Mouse (Mus musculus): ENCODE measurements around the gene Nrbp1.

Nrbp1 gene

GRCm38 (mm10) chr5:31255971-31256370, 15.3 kb downstream of the Nrbp1 start:
- no peak for DNase-seq (ENCODE audit: extremely low read depth, insufficient read length, low spot score)

- no peak for DNase-seq (ENCODE audit: extremely low read depth, insufficient read length, low spot score)
These were observed 17.0 kb downstream of the Nrbp1 start for GRCm38 (mm10) chr5:31257616-31258015.

GRCm38 (mm10) chr5:31266101-31266500, 25.4 kb downstream of the Nrbp1 start:
- no peak for DNase-seq (ENCODE audit: extremely low read depth, insufficient read length, low spot score)

GRCm38 (mm10) chr5:31267686-31268085, 27.0 kb downstream of the Nrbp1 start:
- DNase-seq (ENCODE audit: extremely low read depth, insufficient read length, low spot score): no peak

- no peak for DNase-seq (ENCODE audit: extremely low read depth, insufficient read length, low spot score)
These were observed 32.4 kb downstream of the Nrbp1 start for GRCm38 (mm10) chr5:31273018-31273417.

GRCm38 (mm10) chr5:31279245-31279988, 38.8 kb downstream of the Nrbp1 start:
- DNase-seq (ENCODE audit: extremely low read depth, insufficient read length, low spot score): no peak

- no peak for DNase-seq (ENCODE audit: extremely low read depth, insufficient read length, low spot score)
These were observed 47.6 kb downstream of the Nrbp1 start for GRCm38 (mm10) chr5:31288225-31288624.

GRCm38 (mm10) chr5:31288655-31289054, 48.0 kb downstream of the Nrbp1 start:
- no peak for DNase-seq (ENCODE audit: extremely low read depth, insufficient read length, low spot score)

GRCm38 (mm10) chr5:31289626-31290230, 49.1 kb downstream of the Nrbp1 start:
- no peak for DNase-seq (ENCODE audit: extremely low read depth, insufficient read length, low spot score)

GRCm38 (mm10) chr5:31290521-31291360, 50.1 kb downstream of the Nrbp1 start, which contains the start of gene Ift172:
Ift172 (minus strand) TSS chr5:31291116.
- DNase-seq (ENCODE audit: extremely low read depth, insufficient read length, low spot score): peak; percentile 95

- no peak for DNase-seq (ENCODE audit: extremely low read depth, insufficient read length, low spot score)
These were observed 50.7 kb downstream of the Nrbp1 start for GRCm38 (mm10) chr5:31291361-31291688.

- DNase-seq (ENCODE audit: extremely low read depth, insufficient read length, low spot score): no peak
These were observed 54.4 kb downstream of the Nrbp1 start for GRCm38 (mm10) chr5:31294964-31295605.

GRCm38 (mm10) chr5:31295606-31296141, 55.0 kb downstream of the Nrbp1 start, which contains the start of gene Fndc4:
Fndc4 (minus strand) TSS chr5:31296080.
- DNase-seq (ENCODE audit: extremely low read depth, insufficient read length, low spot score): peak; percentile 54

- no peak for DNase-seq (ENCODE audit: extremely low read depth, insufficient read length, low spot score)
These were observed 56.5 kb downstream of the Nrbp1 start, which contains the start of gene Gckr for GRCm38 (mm10) chr5:31297047-31297757. Gckr (plus strand) TSS chr5:31297443.

GRCm38 (mm10) chr5:31297981-31298380, 57.3 kb downstream of the Nrbp1 start:
- no peak for DNase-seq (ENCODE audit: extremely low read depth, insufficient read length, low spot score)

GRCm38 (mm10) chr5:31298486-31298885, 57.8 kb downstream of the Nrbp1 start:
- peak; percentile 21 for DNase-seq (ENCODE audit: extremely low read depth, insufficient read length, low spot score)
